Mouse (Mus musculus) CD4-positive, CD25-positive, alpha-beta regulatory T cell (primary cell): ENCODE measurements around the gene S100a11. TPM values are rescaled to one million over a fixed set of nuclear protein-coding genes. Genes with fewer than 3 reads are reported as not detected.

Experiments used
- polyA plus RNA-seq: library from polyadenylated mRNA; unstranded; fragments of 100-300 nt; shearing (Covaris generic); gene quantifications from one replicate; pipeline ENCODE4 v1.2.1, GENCODE M21; 2017

The S100a11 gene
- 396 TPM for polyA plus RNA-seq

DNA sequence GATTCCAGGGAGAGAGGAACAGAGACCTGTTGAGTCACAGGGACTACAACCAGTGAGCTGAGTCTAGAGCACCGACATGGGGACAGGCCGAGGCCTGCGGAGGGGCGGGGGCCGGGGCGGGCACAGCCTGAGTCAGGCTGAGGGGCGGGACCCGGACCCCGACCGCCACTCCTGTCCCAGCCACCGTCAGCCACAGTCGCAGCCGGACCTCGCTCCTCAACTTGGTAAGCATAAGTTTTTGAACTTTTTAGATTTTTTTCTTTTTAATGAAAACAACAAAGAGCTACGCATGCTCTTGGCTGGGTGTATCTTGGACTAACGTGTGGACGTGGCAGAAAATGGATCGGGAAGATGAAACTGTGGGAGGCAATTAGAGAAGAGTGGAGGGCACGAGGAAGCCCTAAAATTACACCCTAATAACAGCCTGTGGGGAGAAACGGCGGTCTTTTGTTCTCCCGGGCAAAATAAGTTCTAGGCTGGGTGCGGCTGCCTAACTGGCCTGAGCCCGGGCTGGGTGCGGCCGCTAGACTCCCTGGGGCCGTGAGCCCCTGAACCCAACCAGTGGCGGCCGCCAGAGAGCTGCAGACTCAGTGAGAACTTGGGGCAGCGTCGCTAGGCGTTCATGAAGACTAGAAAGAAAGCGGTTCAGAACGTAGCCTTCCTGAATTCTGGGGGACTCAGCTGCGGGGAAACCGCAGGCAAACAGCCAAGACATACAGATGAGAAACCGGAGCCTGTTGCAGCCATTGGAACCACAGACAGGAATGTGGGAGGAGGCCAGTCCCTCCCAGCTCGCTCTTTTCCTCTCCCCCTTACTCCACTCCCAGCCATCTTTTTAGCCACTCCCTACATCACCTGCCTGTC, at the start of gene S100a11:
Gene S100a11, plus strand, starts transcription at position 159 of the 864 bp plus-strand sequence.

DNA sequence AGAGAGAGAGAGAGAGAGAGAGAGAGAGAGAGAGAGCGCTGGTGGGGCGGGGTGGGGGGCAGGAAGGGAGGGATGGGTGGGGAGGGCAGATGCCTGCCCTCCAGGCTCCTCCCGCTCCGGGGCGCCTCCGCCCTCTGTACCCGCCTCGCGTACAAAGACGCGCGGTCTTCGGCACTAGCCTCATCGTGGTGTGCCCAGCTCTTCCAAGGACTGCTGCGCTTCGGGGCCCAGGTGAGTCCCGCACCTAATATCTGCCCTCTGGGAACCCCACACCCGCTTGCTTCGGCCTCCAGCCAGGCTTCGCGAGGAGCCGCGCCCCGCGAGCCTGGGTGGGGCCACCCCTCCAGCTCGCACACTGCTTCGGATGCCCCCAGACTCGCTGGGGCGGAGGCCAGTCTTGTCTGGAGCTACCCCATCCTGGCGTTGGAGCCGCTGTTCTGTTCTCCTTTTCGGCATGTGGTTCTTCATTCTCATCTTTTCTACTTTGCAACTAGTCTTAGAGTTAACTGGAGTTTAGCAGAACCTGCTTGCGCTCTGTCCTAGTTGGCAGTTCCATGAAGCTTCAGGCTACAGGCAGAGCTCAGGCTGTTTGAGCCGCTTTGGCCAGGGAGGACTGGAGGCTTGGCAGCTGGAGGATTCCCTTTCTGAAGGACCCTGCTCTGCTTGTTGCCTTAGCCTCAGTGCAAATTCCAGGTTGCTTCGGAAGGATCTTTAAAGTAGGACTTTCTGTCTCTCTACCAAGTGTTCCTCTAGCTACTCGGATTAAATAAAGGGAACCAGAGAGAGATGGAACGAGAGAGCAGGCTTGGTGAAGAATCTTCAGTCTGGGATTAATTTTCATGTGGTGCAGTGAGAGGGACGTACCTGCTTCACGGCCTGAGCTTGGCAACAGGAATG, 34.9 kb downstream of the S100a11 start, which contains the start of gene S100a10:
Gene S100a10, plus strand, starts transcription at position 100 of the 897 bp plus-strand sequence.

Other genes starting within 250 kb of the S100a11 start
- not detected for gene Flg, start 247.0 kb upstream of the S100a11 start, polyA plus RNA-seq
- gene Hrnr, start 200.7 kb upstream of the S100a11 start, polyA plus RNA-seq, result not detected
- 0.06 TPM for gene Rptn, start 126.8 kb upstream of the S100a11 start, polyA plus RNA-seq
- 0.02 TPM for gene Tchh, start 78.2 kb upstream of the S100a11 start, polyA plus RNA-seq
- gene Tchhl1, start 51.7 kb upstream of the S100a11 start, polyA plus RNA-seq, result not detected
- gene S100a10, start 34.6 kb downstream of the S100a11 start, polyA plus RNA-seq, result 882 TPM
- not detected for gene Tdpoz2, start 132.2 kb downstream of the S100a11 start, polyA plus RNA-seq
- not detected for gene Tdpoz1, start 155.8 kb downstream of the S100a11 start, polyA plus RNA-seq
- gene Gm37596, start 172.6 kb downstream of the S100a11 start, polyA plus RNA-seq, result not detected